Mouse (Mus musculus) ES-Bruce4 (cell line): ENCODE measurements at regions not wholly inside any gene's neighbourhood (a gene's known extent, or its start where the extent isn't known, plus 50 kb on each side); places are given as distances from the start of the nearest gene placed in this dataset.

Experiments used
- H3K27ac ChIP-seq: 2 replicates; pipeline ENCODE4 v1.5.1; 2012; ENCODE audit warnings: low read length, inconsistent platforms; ENCODE audit not compliant: insufficient read depth
- H3K27me3 ChIP-seq: 2 replicates; pipeline ENCODE4 v1.6.1; 2012; ENCODE audit warnings: mild to moderate bottlenecking, low read length, inconsistent platforms; ENCODE audit not compliant: control insufficient read depth, poor library complexity, insufficient read depth, severe bottlenecking
- H3K36me3 ChIP-seq: 2 replicates; pipeline ENCODE4 v1.6.1; 2012; ENCODE audit warnings: inconsistent platforms, mild to moderate bottlenecking, low read length, moderate library complexity; ENCODE audit not compliant: control insufficient read depth, poor library complexity, insufficient read depth, severe bottlenecking
- H3K4me1 ChIP-seq: one replicate; pipeline ENCODE4 v1.8.1; 2011; ENCODE audit warnings: low read length; ENCODE audit not compliant: control insufficient read depth, insufficient read depth
- H3K4me3 ChIP-seq: 2 replicates; pipeline ENCODE4 v1.5.1; 2011; ENCODE audit warnings: low read depth, mild to moderate bottlenecking, low read length
- H3K9ac ChIP-seq: 2 replicates; pipeline ENCODE4 v1.6.1; 2012; ENCODE audit warnings: low read depth, mild to moderate bottlenecking, inconsistent platforms; ENCODE audit not compliant: poor library complexity, severe bottlenecking
- H3K9me3 ChIP-seq: replicated peaks from 2 replicates; pipeline ENCODE4 v1.6.1; 2012; ENCODE audit warnings: mild to moderate bottlenecking, low read length, inconsistent platforms; ENCODE audit not compliant: control insufficient read depth, poor library complexity, insufficient read depth, severe bottlenecking
- CTCF ChIP-seq: IDR thresholded peaks from one replicate; pipeline ENCODE4 v1.8.1; 2011; ENCODE audit warnings: low read depth, low read length
- EP300 ChIP-seq: IDR thresholded peaks from 2 replicates; pipeline ENCODE4 v1.6.1; 2011; ENCODE audit warnings: low read depth, low read length; ENCODE audit not compliant: insufficient read depth
- POLR2A ChIP-seq: IDR thresholded peaks from one replicate; pipeline ENCODE4 v1.8.1; 2011; ENCODE audit warnings: low read length; ENCODE audit not compliant: insufficient read depth

DNA sequence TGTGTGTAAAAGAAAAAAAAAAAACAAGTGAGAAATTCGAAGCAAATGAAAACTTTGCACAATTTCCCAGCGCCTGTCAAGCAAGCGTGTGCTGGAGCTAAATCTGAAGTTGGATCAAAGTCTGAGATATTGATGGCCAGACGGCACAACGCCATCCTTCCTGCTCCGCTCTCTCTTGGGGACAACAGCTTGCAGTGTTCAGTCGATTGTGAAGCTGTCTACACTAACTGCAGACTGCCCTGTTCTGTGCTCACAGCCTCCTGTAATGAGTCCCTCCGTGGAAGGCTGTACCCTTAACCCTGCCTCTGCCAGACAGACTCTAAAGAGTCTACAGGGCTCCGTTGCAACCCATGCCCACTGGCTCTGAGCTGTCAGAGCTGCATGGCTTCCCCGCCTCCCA is 472.5 kb upstream of the Cdh4 start:
- no peak overlapping the region for H3K9ac ChIP-seq

GRCm38 (mm10) chr2:178975366-178975765 is 466.9 kb upstream of the Cdh4 start:
- no peak overlapping the region for H3K27ac ChIP-seq
- no peaks in the 10 kb centered on the region for H3K4me1 ChIP-seq
- no peak overlapping the region for H3K4me3 ChIP-seq
- no peak overlapping the region for H3K9ac ChIP-seq
- TF ChIP-seq POLR2A (no peak), CTCF (no peak), EP300 (no peak)
- H3K36me3 ChIP-seq: no peaks in the 10 kb centered on the region
- H3K27me3 ChIP-seq: no peaks in the 10 kb centered on the region
- H3K9me3 ChIP-seq: no peaks in the 10 kb centered on the region

More for the DNA sequence above, 472.5 kb upstream of the Cdh4 start:
- no peaks in the 10 kb centered on the region for H3K4me1 ChIP-seq
- TF ChIP-seq CTCF: no peak
- TF ChIP-seq EP300: no peak
- no peak for TF ChIP-seq POLR2A
- H3K27me3 ChIP-seq: no peaks in the 10 kb centered on the region
- no peaks in the 10 kb centered on the region for H3K36me3 ChIP-seq
- no peak overlapping the region for H3K4me3 ChIP-seq
- no peak overlapping the region for H3K27ac ChIP-seq
- H3K9me3 ChIP-seq: no peaks in the 10 kb centered on the region

DNA sequence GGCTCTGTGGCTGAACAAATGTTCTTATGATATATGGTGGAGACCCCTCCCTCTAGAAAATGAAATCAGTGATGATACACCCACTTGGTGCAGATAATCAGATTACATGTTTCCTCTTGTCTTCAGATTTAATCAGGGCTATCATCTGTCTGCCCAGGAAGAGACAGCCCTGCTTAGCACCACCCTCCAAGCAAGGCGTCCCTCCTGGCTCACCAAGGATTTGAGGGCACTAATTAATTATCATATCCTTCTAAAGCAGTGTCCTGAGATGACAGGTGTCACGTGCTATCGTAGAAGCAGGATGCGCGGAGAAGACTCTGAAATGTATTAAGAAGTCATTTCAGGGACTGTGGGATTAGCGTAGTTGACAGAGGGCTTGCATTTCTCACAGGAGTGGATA is 466.2 kb upstream of the Cdh4 start:
- no peak overlapping the region for H3K9ac ChIP-seq
- TF ChIP-seq EP300 (no peak), POLR2A (no peak), CTCF (no peak)
- no peaks in the 10 kb centered on the region for H3K9me3 ChIP-seq
- no peaks in the 10 kb centered on the region for H3K36me3 ChIP-seq
- no peak overlapping the region for H3K27ac ChIP-seq
- H3K27me3 ChIP-seq: no peaks in the 10 kb centered on the region
- H3K4me3 ChIP-seq: no peak overlapping the region
- no peaks in the 10 kb centered on the region for H3K4me1 ChIP-seq

GRCm38 (mm10) chr2:178976495-178976894 is 465.7 kb upstream of the Cdh4 start:
- no peaks in the 10 kb centered on the region for H3K4me1 ChIP-seq
- no peaks in the 10 kb centered on the region for H3K36me3 ChIP-seq
- H3K27ac ChIP-seq: no peak overlapping the region
- TF ChIP-seq EP300 (no peak), POLR2A (no peak), CTCF (no peak)
- H3K9me3 ChIP-seq: no peaks in the 10 kb centered on the region
- H3K4me3 ChIP-seq: no peak overlapping the region
- H3K27me3 ChIP-seq: no peaks in the 10 kb centered on the region
- no peak overlapping the region for H3K9ac ChIP-seq

DNA sequence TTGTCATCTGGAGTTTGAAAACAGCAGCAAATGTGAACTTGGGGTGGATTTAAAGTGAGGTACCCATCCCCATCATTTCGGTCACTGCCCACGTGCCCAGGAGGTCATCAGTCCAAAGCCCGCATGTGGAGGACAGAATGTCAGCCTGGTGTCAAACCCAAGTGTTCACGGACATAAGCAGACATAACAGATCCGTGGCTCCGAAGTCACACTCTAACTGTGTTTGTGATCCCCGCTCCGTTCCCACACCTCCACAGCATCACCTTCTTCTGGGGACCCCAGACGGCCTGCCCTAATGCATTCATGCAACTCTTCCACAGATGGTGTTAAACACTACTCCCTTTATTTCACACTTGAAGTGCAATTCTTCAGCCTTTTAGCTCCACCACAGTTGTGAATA is 462.8 kb upstream of the Cdh4 start:
- TF ChIP-seq EP300 (no peak), POLR2A (no peak), CTCF (no peak)
- Histone ChIP-seq H3K36me3 (no peaks in the 10 kb centered on the region), H3K4me1 (no peaks in the 10 kb centered on the region), H3K9ac (no peak overlapping the region), H3K27me3 (no peaks in the 10 kb centered on the region), H3K9me3 (no peaks in the 10 kb centered on the region), H3K27ac (no peak overlapping the region), H3K4me3 (no peak overlapping the region)

GRCm38 (mm10) chr2:178981736-178982502 is 460.3 kb upstream of the Cdh4 start:
- TF ChIP-seq POLR2A (no peak), CTCF (no peak), EP300 (no peak)
- Histone ChIP-seq H3K36me3 (no peaks in the 10 kb centered on the region), H3K4me1 (no peaks in the 10 kb centered on the region), H3K27ac (no peak overlapping the region), H3K27me3 (no peaks in the 10 kb centered on the region), H3K9me3 (no peaks in the 10 kb centered on the region), H3K4me3 (no peak overlapping the region), H3K9ac (no peak overlapping the region)
